Mouse (Mus musculus) hindbrain, embryonic 14.5 days (tissue): ENCODE measurements around the gene Cdon. TPM values are rescaled to one million over a fixed set of nuclear protein-coding genes. Genes with fewer than 3 reads are reported as not detected.

Experiments used
- ATAC-seq: fragments of 200-750 bp; cut with Nextera tagmentation; 2 replicates; pipeline ENCODE4 v1.8.0; 2017; ENCODE audit warnings: moderate number of reproducible peaks, mild to moderate bottlenecking, moderate TSS enrichment, moderate library complexity; ENCODE audit not compliant: low FRiP score
- DNase-seq: peaks from one replicate; pipeline ENCODE4 v3.0.0-alpha.2; 2015; ENCODE audit warnings: low spot score
- H3K27ac ChIP-seq: fragments of 300-500 bp; sonication (generic); 2 replicates; pipeline ENCODE4 v1.5.1; 2014; ENCODE audit warnings: mild to moderate bottlenecking, moderate library complexity
- H3K27me3 ChIP-seq: fragments of 300-500 bp; sonication (generic); 2 replicates; pipeline ENCODE4 v1.6.1; 2014; ENCODE audit warnings: mild to moderate bottlenecking, low read length, mixed read lengths; ENCODE audit not compliant: control insufficient read depth, insufficient read depth
- H3K36me3 ChIP-seq: fragments of 300-500 bp; sonication (generic); replicated peaks from 2 replicates; pipeline ENCODE4 v1.6.1; 2014; ENCODE audit not compliant: control insufficient read depth, insufficient read depth
- H3K4me1 ChIP-seq: fragments of 300-500 bp; sonication (generic); replicated peaks from 2 replicates; pipeline ENCODE4 v1.6.1; 2014; ENCODE audit warnings: antibody characterized with exemption, low read length, mixed read lengths; ENCODE audit not compliant: control insufficient read depth, insufficient read depth
- H3K4me2 ChIP-seq: fragments of 300-500 bp; sonication (generic); replicated peaks from 2 replicates; pipeline ENCODE4 v1.6.1; 2014; ENCODE audit warnings: mild to moderate bottlenecking, moderate library complexity
- H3K4me3 ChIP-seq: fragments of 300-500 bp; sonication (generic); replicated peaks from 2 replicates; pipeline ENCODE4 v1.5.1; 2014; ENCODE audit warnings: mild to moderate bottlenecking, low read length
- H3K9ac ChIP-seq: fragments of 300-500 bp; sonication (generic); 2 replicates; pipeline ENCODE4 v1.6.1; 2014
- H3K9me3 ChIP-seq: fragments of 300-500 bp; sonication (generic); 2 replicates; pipeline ENCODE4 v1.6.1; 2016; ENCODE audit warnings: low read length; ENCODE audit not compliant: control insufficient read depth
- WGBS: fragments of 180-500 bp; shearing (Covaris S2); extraction: QIAGEN DNeasy Blood & Tissue Kit; methylation state at CpG from one replicate; pipeline ENCODE4 v1.1.7; 2014; 5-methylcytosine and 5-hydroxymethylcytosine counted together
- polyA plus RNA-seq: library from polyadenylated mRNA; unstranded; fragments of >200 nt; fragmentation: Nextera tagmentation; extraction: Ambion mirVana; gene quantifications from 2 replicates; pipeline ENCODE4 v1.2.1, GENCODE M21; 2014

Cdon gene
- polyA plus RNA-seq, 1 experiment from 2014 or later: 5.0 TPM

GRCm38 (mm10) chr9:35499946-35500345, 79.0 kb downstream of the Cdon start:
- Histone ChIP-seq H3K27ac (no peak overlapping the region), H3K27me3 (no peaks in the 10 kb centered on the region), H3K9ac (no peak overlapping the region), H3K36me3 (peaks cover 47% of the 10 kb centered on the region), H3K4me1 (peaks cover 5% of the 10 kb centered on the region), H3K4me2 (no peak overlapping the region), H3K9me3 (no peaks in the 10 kb centered on the region), H3K4me3 (no peak overlapping the region)
- 83% methylated on average over 6 of the region's 6 CpGs for WGBS
- DNase-seq (no peak), ATAC-seq (no peak)

- Histone ChIP-seq H3K27ac (no peak overlapping the region), H3K9ac (no peak overlapping the region), H3K4me2 (no peak overlapping the region), H3K36me3 (peaks cover 39% of the 10 kb centered on the region), H3K4me1 (no peaks in the 10 kb centered on the region), H3K9me3 (no peaks in the 10 kb centered on the region), H3K4me3 (no peak overlapping the region), H3K27me3 (no peaks in the 10 kb centered on the region)
- DNase-seq: no peak
- ATAC-seq: no peak
- whole genome bisulfite sequencing: 84% methylated on average over 10 of the region's 10 CpGs
Observed at GRCm38 (mm10) chr9:35502361-35503000, 81.6 kb downstream of the Cdon start.

GRCm38 (mm10) chr9:35508234-35508633, 87.3 kb downstream of the Cdon start:
- H3K36me3 ChIP-seq: peaks cover 12% of the 10 kb centered on the region
- WGBS: 52% methylated on average over 8 of the region's 8 CpGs
- no peak overlapping the region for H3K4me2 ChIP-seq
- peak; percentile 63; the same call in 1 of the 2 replicates for ATAC-seq
- H3K9me3 ChIP-seq: no peaks in the 10 kb centered on the region
- H3K4me1 ChIP-seq: no peaks in the 10 kb centered on the region
- peak overlapping the region; percentile 5; the same call in 1 of the 2 replicates for H3K27ac ChIP-seq
- 0 out of 2 replicates have a peak overlapping the region, but pooled peaks have one; percentile 20 for H3K9ac ChIP-seq
- no peaks in the 10 kb centered on the region for H3K27me3 ChIP-seq
- peak; percentile 42 for DNase-seq
- H3K4me3 ChIP-seq: no peak overlapping the region

GRCm38 (mm10) chr9:35513900-35514299, 93.0 kb downstream of the Cdon start:
- Histone ChIP-seq H3K9me3 (no peaks in the 10 kb centered on the region), H3K27me3 (no peaks in the 10 kb centered on the region), H3K4me3 (no peak overlapping the region), H3K36me3 (no peaks in the 10 kb centered on the region), H3K4me1 (no peaks in the 10 kb centered on the region), H3K27ac (no peak overlapping the region), H3K4me2 (no peak overlapping the region), H3K9ac (no peak overlapping the region)
- ATAC-seq: no peak
- 93% methylated on average over 4 of the region's 4 CpGs for WGBS
- DNase-seq: no peak

- H3K4me2 ChIP-seq: no peak overlapping the region
- DNase-seq: no peak
- WGBS: 85% methylated on average over 5 of the region's 5 CpGs
- no peaks in the 10 kb centered on the region for H3K4me1 ChIP-seq
- H3K4me3 ChIP-seq: no peak overlapping the region
- H3K9me3 ChIP-seq: no peaks in the 10 kb centered on the region
- H3K27ac ChIP-seq: no peak overlapping the region
- H3K27me3 ChIP-seq: no peaks in the 10 kb centered on the region
- no peaks in the 10 kb centered on the region for H3K36me3 ChIP-seq
- ATAC-seq: no peak
- H3K9ac ChIP-seq: no peak overlapping the region
Observed at GRCm38 (mm10) chr9:35516182-35516581, 95.3 kb downstream of the Cdon start.

- no peak overlapping the region for H3K4me3 ChIP-seq
- DNase-seq (no peak), ATAC-seq (no peak)
- no peaks in the 10 kb centered on the region for H3K4me1 ChIP-seq
- H3K36me3 ChIP-seq: no peaks in the 10 kb centered on the region
- whole genome bisulfite sequencing: 92% methylated on average over 16 of the region's 16 CpGs
- H3K4me2 ChIP-seq: no peak overlapping the region
- H3K27ac ChIP-seq: no peak overlapping the region
- H3K27me3 ChIP-seq: no peaks in the 10 kb centered on the region
- no peaks in the 10 kb centered on the region for H3K9me3 ChIP-seq
- H3K9ac ChIP-seq: no peak overlapping the region
Observed at GRCm38 (mm10) chr9:35516711-35517110, 95.8 kb downstream of the Cdon start.

GRCm38 (mm10) chr9:35518169-35518568, 97.2 kb downstream of the Cdon start, which contains the start of gene Gm1113:
TSS of gene Gm1113 (minus strand) at chr9:35518269.
- H3K27me3 ChIP-seq: no peaks in the 10 kb centered on the region
- no peak within 1 kb of the TSS for H3K9ac ChIP-seq
- no peaks in the 10 kb centered on the region for H3K4me1 ChIP-seq
- no peaks in the 10 kb centered on the region for H3K36me3 ChIP-seq
- H3K4me3 ChIP-seq: no peak within 1 kb of the TSS
- H3K27ac ChIP-seq: no peak within 1 kb of the TSS
- WGBS: 73% methylated on average over 3 of the region's 3 CpGs
- H3K4me2 ChIP-seq: no peak within 1 kb of the TSS
- H3K9me3 ChIP-seq: no peaks in the 10 kb centered on the region
- ATAC-seq (no peak), DNase-seq (no peak)

- 82% methylated on average over 6 of the region's 6 CpGs for WGBS
- Histone ChIP-seq H3K4me3 (no peak overlapping the region), H3K9ac (no peak overlapping the region)
Observed at GRCm38 (mm10) chr9:35520631-35521348, 99.9 kb downstream of the Cdon start.

GRCm38 (mm10) chr9:35522241-35522640, 101.3 kb downstream of the Cdon start:
- ATAC-seq: no peak
- H3K27ac ChIP-seq: no peak overlapping the region
- H3K27me3 ChIP-seq: no peaks in the 10 kb centered on the region
- no peaks in the 10 kb centered on the region for H3K36me3 ChIP-seq
- peaks cover 13% of the 10 kb centered on the region for H3K4me1 ChIP-seq
- no peaks in the 10 kb centered on the region for H3K9me3 ChIP-seq
- no peak for DNase-seq
- WGBS: 88% methylated on average over 2 of the region's 2 CpGs
- no peak overlapping the region for H3K4me3 ChIP-seq
- no peak overlapping the region for H3K9ac ChIP-seq
- H3K4me2 ChIP-seq: no peak overlapping the region

More at GRCm38 (mm10) chr9:35520631-35521348, 99.9 kb downstream of the Cdon start:
- no peaks in the 10 kb centered on the region for H3K27me3 ChIP-seq
- H3K4me1 ChIP-seq: peaks cover 13% of the 10 kb centered on the region
- ATAC-seq: no peak
- no peaks in the 10 kb centered on the region for H3K36me3 ChIP-seq
- no peaks in the 10 kb centered on the region for H3K9me3 ChIP-seq
- DNase-seq: no peak
- H3K27ac ChIP-seq: no peak overlapping the region
- H3K4me2 ChIP-seq: no peak overlapping the region
